Mouse (Mus musculus) brain, embryonic 14.5 days (tissue): ENCODE measurements at regions not wholly inside any gene's neighbourhood (a gene's known extent, or its start where the extent isn't known, plus 50 kb on each side); places are given as distances from the start of the nearest gene placed in this dataset.

Source experiments
- DNase-seq: peaks from one replicate; pipeline ENCODE4 v3.0.0-alpha.2; 2011; ENCODE audit warnings: low read depth
- CTCF ChIP-seq: fragments of 200-500 bp; IDR thresholded peaks from 2 replicates; pipeline ENCODE4 v1.5.1; 2012; ENCODE audit warnings: inconsistent platforms, mild to moderate bottlenecking, moderate library complexity, borderline replicate concordance; ENCODE audit not compliant: insufficient read depth, insufficient read length; ENCODE audit errors: extremely low read depth
- POLR2A ChIP-seq: fragments of 200-500 bp; IDR thresholded peaks from 2 replicates; pipeline ENCODE4 v1.6.1; 2012; ENCODE audit warnings: mild to moderate bottlenecking, inconsistent platforms, borderline replicate concordance; ENCODE audit not compliant: poor library complexity, insufficient read depth, insufficient read length, severe bottlenecking; ENCODE audit errors: extremely low read depth

- no peak for TF ChIP-seq POLR2A
- TF ChIP-seq CTCF, result no peak
Measured at GRCm38 (mm10) chr3:144273115-144273514, 68.1 kb upstream of the Lmo4 start.

DNA sequence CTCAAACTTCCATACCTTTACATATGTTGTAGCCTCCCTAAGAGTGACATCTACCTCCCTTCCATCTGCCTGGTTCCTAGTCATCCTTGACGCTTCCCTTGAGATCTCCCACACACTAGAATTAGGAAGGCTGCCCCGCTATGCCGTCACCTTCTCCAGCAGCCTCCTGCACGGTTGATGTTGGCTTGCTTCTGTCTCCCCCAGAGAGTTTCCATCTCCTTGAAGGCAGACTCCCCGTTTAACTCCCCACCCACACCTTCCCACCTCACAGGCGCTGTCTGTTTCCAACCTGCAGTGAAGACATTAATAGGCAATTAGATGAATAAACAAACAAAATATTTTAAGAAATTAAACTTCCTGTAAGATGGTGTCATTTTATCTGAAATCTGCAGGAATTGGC, 65.2 kb upstream of the Lmo4 start:
- DNase-seq, result no peak
- TF ChIP-seq POLR2A, result no peak
- no peak for TF ChIP-seq CTCF

More at GRCm38 (mm10) chr3:144273115-144273514, 68.1 kb upstream of the Lmo4 start:
- DNase-seq, result peak; percentile 63

GRCm38 (mm10) chr3:144264554-144264953, 59.5 kb upstream of the Lmo4 start:
- no peak for TF ChIP-seq POLR2A
- no peak for TF ChIP-seq CTCF
- peak; percentile 11 for DNase-seq

- peak; percentile 48 for DNase-seq
- TF ChIP-seq POLR2A, result no peak
- no peak for TF ChIP-seq CTCF
Measured at GRCm38 (mm10) chr3:144260886-144261285, 55.9 kb upstream of the Lmo4 start.

- DNase-seq, result peak; percentile 48
- TF ChIP-seq CTCF, result no peak
Measured at GRCm38 (mm10) chr3:144257714-144258517, 52.9 kb upstream of the Lmo4 start.

DNA sequence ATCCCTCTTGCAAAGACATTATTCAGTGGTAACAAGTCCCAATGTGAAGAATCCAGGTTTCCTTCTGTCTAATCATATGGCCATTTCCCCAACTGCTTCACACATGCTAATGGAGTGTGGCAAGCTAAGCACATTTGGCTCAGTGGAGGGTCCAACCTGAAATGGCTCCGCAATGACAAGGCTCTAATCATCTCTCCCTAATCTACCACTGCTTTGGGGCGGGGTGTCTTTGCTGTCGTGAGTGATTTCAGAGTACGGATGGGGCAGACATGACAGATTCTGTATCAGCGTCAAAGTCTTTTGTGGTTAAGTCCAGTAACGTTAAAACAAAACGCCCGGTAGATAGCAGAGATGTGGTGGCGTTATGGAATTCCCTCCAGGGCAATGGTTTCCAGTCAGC, 52.2 kb upstream of the Lmo4 start:
- peak; percentile 75 for DNase-seq
- TF ChIP-seq CTCF (no peak), POLR2A (no peak)

- no peak for DNase-seq
- TF ChIP-seq CTCF (no peak), POLR2A (no peak)
Measured at GRCm38 (mm10) chr3:144255596-144256550, 50.9 kb upstream of the Lmo4 start.
